Mouse (Mus musculus) cortical plate, adult 2 months (tissue): ENCODE data around the gene 1600014C10Rik. TPM values are rescaled to one million over a fixed set of nuclear protein-coding genes. Genes with fewer than 3 reads are reported as not detected.

Source experiments
- H3K27ac ChIP-seq: fragments of 200-500 bp; 2 replicates; pipeline ENCODE4 v1.5.1; 2012; ENCODE audit warnings: low read length, control low read depth, inconsistent platforms; ENCODE audit not compliant: insufficient read depth
- H3K4me1 ChIP-seq: fragments of 200-500 bp; 2 replicates; pipeline ENCODE4 v1.6.1; 2011; ENCODE audit warnings: low read length; ENCODE audit not compliant: control insufficient read depth, insufficient read depth
- H3K4me3 ChIP-seq: fragments of 200-500 bp; 2 replicates; pipeline ENCODE4 v1.5.1; 2011; ENCODE audit warnings: mild to moderate bottlenecking, low read length, control low read depth; ENCODE audit not compliant: insufficient read depth
- CTCF ChIP-seq: fragments of 200-500 bp; IDR thresholded peaks from 2 replicates; pipeline ENCODE4 v1.5.1; 2011; ENCODE audit warnings: mild to moderate bottlenecking, control low read depth, low read length; ENCODE audit not compliant: insufficient read depth; ENCODE audit errors: extremely low read depth
- POLR2A ChIP-seq: fragments of 200-500 bp; IDR thresholded peaks from 2 replicates; pipeline ENCODE4 v1.6.1; 2011; ENCODE audit warnings: mild to moderate bottlenecking, low read length, control low read depth; ENCODE audit not compliant: insufficient read depth; ENCODE audit errors: extremely low read depth
- polyA plus RNA-seq: library from polyadenylated mRNA; depleted of rRNA; stranded (reverse); fragments of >200 nt; gene quantifications from 2 replicates; pipeline ENCODE4 v1.2.3, GENCODE M21; 2012; rRNA removed

1600014C10Rik gene
- polyA plus RNA-seq, result 24.8 TPM in 2 replicates

- peak within 1 kb of the TSS; percentile 55 for H3K4me3 ChIP-seq
- H3K27ac ChIP-seq, result peak within 1 kb of the TSS; percentile 66
- 0 out of 2 replicates have a peak, but pooled peaks cover 2% of the 10 kb centered on the region for H3K4me1 ChIP-seq
- TF ChIP-seq POLR2A, result no peak
- TF ChIP-seq CTCF, result no peak
Observed at GRCm38 (mm10) chr7:38182962-38183687, at the start of gene 1600014C10Rik. Gene 1600014C10Rik, plus strand, starts transcription at chr7:38183217.

DNA sequence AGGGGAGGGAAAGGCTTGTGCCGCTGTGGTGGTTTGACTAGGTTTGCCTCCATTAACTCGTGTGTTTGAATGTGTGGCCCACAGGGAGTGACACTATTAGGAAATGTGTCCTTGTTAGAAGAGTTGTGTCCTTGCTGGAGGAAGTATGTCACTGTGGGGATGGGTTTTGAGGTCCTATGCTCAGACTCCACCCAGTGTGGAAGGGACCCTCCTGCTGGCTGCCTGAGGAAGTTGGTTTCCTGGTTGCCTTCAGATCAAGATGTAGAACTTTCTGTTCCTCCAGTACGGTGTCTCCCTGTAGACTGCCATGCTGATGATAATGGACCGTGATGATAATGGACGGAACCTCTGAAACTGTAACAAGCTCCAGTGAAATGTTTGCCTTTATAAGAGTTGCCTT is 48.5 kb upstream of the 1600014C10Rik start:
- no peak overlapping the region for H3K27ac ChIP-seq
- no peak overlapping the region for H3K4me3 ChIP-seq
- TF ChIP-seq CTCF (no peak), POLR2A (no peak)
- no peaks in the 10 kb centered on the region for H3K4me1 ChIP-seq

GRCm38 (mm10) chr7:38140324-38140723 is 42.7 kb upstream of the 1600014C10Rik start:
- no peak overlapping the region for H3K27ac ChIP-seq
- no peaks in the 10 kb centered on the region for H3K4me1 ChIP-seq
- no peak overlapping the region for H3K4me3 ChIP-seq

GRCm38 (mm10) chr7:38141747-38142545 is 41.1 kb upstream of the 1600014C10Rik start:
- H3K4me3 ChIP-seq, result no peak overlapping the region
- TF ChIP-seq POLR2A (no peak), CTCF (peak; percentile 88)
- no peaks in the 10 kb centered on the region for H3K4me1 ChIP-seq
- H3K27ac ChIP-seq, result no peak overlapping the region

More at GRCm38 (mm10) chr7:38140324-38140723, 42.7 kb upstream of the 1600014C10Rik start:
- TF ChIP-seq CTCF, result no peak
- no peak for TF ChIP-seq POLR2A

- no peak overlapping the region for H3K4me3 ChIP-seq
- no peak overlapping the region for H3K27ac ChIP-seq
- TF ChIP-seq CTCF, result no peak
- no peaks in the 10 kb centered on the region for H3K4me1 ChIP-seq
Observed at GRCm38 (mm10) chr7:38147477-38147876, 35.5 kb upstream of the 1600014C10Rik start.

DNA sequence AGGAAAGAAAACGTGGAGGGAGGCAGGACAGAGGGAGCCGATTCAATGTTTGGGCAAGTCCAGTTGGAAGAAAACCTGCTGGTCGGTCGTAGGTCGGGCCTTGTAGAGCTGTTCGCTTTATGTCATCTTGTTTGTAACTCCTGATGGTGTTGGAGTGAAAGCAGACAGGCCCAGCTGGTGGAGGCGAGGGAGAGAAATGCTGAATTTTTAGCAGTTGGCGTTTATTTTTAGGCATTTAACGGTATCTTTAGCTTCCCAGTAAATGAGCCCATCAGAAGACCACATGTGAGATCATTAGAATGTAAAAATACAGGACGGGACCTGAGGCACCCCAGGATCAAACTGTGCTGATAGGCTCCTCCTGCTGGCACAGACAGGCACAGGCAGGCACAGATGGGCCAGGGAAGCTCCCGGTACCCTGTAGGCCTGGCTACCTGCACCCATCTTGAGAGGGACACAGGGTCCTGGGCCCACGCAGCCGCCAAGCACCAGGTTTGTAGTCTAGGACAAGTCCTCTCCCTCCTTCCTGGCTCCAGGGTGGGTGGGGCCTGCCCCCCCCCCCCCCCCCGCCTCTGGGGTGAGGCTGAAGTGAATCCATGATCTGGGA is 31.2 kb upstream of the 1600014C10Rik start:
- no peak overlapping the region for H3K4me3 ChIP-seq
- no peaks in the 10 kb centered on the region for H3K4me1 ChIP-seq
- 0 out of 2 replicates have a peak, but pooled peaks have one; percentile 22 for TF ChIP-seq CTCF
- no peak for TF ChIP-seq POLR2A
- no peak overlapping the region for H3K27ac ChIP-seq

- H3K27ac ChIP-seq, result no peak overlapping the region
- no peak for TF ChIP-seq POLR2A
- no peak for TF ChIP-seq CTCF
- H3K4me3 ChIP-seq, result no peak overlapping the region
- no peaks in the 10 kb centered on the region for H3K4me1 ChIP-seq
Observed at GRCm38 (mm10) chr7:38152571-38152970, 30.4 kb upstream of the 1600014C10Rik start.

- Histone ChIP-seq H3K4me3 (no peak overlapping the region), H3K4me1 (no peaks in the 10 kb centered on the region), H3K27ac (no peak overlapping the region)
- TF ChIP-seq POLR2A (no peak), CTCF (no peak)
Observed at GRCm38 (mm10) chr7:38155829-38156228, 27.2 kb upstream of the 1600014C10Rik start.

DNA sequence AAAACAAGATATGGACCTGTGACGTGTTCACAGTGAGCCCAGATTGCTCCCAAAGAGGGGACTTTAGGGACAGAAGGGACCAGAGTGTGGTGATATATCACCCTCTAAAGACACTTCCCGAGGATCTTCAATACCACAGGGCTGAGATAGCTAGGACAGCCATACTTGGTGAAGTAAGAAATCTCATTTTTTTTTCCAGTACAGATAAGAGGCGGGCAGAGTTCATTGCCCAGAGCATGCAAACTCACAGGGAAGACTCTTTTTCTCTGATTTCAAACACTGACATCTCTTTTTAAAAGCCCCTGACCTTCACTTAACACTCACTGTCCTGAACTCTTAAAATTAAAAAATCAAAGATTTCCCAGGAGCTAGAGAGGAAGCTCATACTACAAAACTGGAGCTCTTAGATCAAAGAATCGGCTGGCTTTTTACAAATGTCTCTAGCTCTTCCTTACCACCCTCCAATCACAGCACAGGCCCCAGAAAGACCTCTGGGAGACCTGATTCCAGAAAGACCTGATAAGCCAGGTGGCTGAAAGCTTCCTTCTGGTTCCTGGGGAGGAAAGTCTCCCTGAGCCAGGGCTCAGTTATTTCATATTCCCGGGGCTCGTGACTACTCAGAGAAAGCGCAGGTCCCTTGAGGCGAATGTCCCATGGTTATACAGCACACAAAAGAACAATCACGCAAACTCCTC is 24.1 kb upstream of the 1600014C10Rik start:
- Histone ChIP-seq H3K4me1 (no peaks in the 10 kb centered on the region), H3K27ac (no peak overlapping the region), H3K4me3 (no peak overlapping the region)
- no peak for TF ChIP-seq CTCF
- no peak for TF ChIP-seq POLR2A

DNA sequence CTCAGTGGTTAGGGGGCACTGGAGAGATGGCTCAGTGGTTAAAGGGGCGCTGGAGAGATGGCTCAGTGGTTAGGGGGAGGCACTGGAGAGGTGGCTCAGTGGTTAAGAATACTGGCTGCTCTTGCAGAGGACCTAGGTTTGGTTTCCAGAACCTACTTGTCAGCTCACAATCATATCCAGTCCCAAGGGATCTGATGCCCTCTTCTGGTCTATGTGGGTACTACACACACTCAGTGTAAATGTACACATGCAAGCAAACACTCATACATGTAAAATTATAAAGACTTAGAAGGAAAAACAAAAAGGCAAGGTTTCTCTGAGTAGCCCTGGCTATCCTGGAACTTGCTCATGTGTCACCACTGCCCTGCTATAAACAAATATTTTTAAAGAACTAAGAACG is 21.6 kb upstream of the 1600014C10Rik start:
- no peak overlapping the region for H3K27ac ChIP-seq
- no peaks in the 10 kb centered on the region for H3K4me1 ChIP-seq
- TF ChIP-seq POLR2A (no peak), CTCF (no peak)
- H3K4me3 ChIP-seq, result no peak overlapping the region
